Mouse (Mus musculus) frontal cortex, postnatal 14 days (tissue): ENCODE measurements around the gene 1700003F12Rik.

Source experiments
- DNase-seq, 2 experiments: peaks; one replicate each; pipeline ENCODE4 v3.0.0; 2022; ENCODE audit warnings: low spot score in 2 of 2

1700003F12Rik gene

DNA sequence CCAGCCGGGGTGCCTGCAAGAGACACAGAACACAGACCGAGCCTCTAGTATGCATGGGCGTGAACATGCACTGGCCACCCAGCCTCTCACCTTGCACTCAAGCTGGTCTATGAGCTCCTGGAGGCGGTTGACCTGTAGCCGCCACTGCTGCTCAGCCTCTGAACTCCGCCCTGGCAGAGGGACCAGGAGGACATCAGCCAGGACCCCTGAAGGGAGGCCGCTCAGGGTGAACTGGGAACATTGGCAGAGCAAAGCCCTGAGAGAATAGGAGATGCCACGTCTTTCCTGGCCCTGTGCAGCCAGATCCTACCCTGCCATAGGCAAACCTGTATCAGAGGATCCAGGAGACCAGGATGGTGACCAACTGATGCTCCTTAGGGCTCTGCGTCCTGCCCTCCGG is at the start of gene 1700003F12Rik:
TSS of gene 1700003F12Rik (plus strand) at position 375 of the 400 bp plus-strand sequence.
- no peak for DNase-seq

GRCm38 (mm10) chr2:154498571-154498970 is 48.3 kb upstream of the 1700003F12Rik start:
- DNase-seq: no peak

DNA sequence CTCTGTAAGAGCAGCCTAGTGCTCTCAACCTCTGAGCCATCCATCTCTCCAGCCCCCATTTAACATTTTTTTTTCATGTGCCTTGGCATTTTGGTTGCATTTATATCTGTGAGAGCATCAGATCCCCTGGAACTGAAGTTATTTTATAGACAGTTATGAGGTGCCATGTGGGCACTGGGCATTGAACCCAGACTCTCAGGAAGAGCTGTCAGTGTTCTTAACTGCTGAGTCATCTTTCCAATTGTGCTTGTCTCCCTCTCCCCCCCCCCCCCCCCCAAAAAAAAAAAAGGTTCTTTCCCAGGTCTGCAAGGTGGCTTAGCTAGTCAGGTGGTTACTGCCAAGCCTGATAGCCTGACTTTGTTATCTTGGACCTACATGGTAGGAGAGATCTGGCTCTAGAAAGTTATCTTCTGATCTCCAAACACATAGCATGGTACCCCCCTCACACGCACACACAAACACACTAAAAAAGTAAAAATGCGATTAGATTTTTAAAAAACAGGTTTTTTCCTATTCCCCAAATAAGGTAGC is 47.1 kb upstream of the 1700003F12Rik start:
- DNase-seq: no peak

- no peak for DNase-seq
These were observed 46.1 kb upstream of the 1700003F12Rik start for GRCm38 (mm10) chr2:154500758-154501157.

DNA sequence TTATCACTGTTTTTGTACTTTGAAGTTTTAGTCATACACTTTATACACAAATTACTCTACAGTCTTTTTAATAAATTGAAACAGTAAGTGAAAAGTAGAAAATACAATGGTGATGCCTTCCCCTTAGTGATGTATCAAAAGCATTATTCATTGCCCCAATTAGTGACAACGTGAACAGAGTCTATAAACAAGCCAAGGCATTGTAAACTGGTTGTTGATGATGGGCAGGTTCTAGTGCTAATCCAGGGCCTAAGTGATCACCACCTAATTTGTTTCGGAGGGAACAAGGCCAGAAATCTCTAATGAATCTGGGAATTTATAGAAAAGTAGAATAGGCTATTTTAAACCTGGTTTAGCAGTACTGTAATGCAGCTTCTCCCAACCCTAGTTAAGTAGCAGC is 39.8 kb upstream of the 1700003F12Rik start:
- no peak for DNase-seq

DNA sequence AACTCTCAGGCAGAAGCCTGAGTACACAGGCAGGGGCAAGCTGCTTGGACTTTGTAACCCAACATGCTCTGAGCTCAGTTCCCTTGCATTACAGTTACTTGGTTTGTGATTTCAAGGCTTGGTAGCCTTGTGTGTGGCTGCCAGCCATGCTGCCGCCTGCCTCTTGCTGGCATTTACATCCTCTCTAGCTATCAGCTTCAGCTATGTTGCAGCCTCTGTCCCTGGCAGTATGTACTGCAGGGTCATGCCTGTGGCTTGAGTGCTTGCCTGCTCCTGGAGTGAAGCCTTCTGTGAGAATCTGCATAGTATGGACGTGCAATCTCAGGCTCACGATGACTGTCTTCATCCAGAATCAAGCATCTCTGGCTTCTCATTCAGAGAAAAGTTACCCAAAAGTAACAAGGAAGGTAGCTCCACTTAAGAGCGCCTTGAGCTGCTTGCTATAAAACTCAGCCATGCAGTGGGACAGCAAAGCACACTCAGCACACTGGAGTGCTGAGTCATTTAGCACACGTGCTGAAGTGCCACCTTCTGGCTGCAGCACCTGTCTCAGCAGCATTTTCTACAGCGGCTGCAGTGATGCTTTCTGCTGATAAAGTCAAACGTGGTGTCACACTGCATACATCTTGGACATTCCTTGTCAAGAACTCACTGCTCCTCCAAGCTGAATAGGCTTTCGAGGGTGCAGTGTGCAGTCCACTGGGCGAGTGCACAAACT is 39.2 kb upstream of the 1700003F12Rik start:
- DNase-seq: no peak

- no peak for DNase-seq
These were observed 38.4 kb upstream of the 1700003F12Rik start for GRCm38 (mm10) chr2:154508450-154508849.

DNA sequence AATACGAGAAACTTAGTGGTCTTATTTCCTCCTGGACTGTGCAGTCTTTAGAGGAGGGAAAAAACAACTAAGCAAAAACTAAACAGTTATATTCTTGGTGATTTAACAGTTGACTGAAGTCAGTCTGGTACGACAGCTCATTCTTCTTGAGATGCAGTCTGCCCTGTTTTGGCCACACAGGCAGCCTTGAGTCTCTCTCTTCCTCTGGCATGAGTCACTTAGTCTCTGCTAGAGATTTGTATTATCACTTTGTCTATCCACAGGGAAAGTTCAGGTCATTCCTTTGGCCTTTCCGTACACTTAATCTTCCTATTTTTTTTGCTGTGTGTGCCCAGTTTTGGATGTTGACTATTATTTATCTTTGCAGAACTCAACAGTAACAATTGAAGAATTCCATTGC is 36.7 kb upstream of the 1700003F12Rik start:
- DNase-seq: no peak

DNA sequence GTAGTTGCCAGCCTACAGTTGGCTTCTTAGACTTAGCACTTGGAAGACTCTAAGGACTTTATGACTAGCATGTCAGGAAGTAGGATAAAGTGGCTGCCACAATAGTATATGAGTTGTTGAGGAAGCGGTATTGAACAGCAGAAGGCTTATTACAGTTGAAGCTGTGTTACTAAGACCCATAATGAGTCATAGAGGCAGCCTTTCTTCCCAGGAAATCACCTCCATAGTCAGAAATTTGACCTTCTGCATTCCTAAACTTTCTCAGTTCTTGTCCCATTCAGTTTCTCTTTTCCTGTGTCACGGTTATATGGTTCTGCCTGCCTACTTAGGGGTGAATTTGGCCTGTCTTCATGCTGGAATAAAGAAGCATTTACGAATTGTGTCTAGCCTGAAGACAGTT is 29.9 kb upstream of the 1700003F12Rik start:
- DNase-seq: no peak

- no peak for DNase-seq
These were observed 29.5 kb upstream of the 1700003F12Rik start for GRCm38 (mm10) chr2:154517424-154517823.

- no peak for DNase-seq
These were observed 25.4 kb upstream of the 1700003F12Rik start for GRCm38 (mm10) chr2:154521449-154521848.

- DNase-seq: no peak
These were observed 24.6 kb upstream of the 1700003F12Rik start for GRCm38 (mm10) chr2:154522334-154522733.

- DNase-seq: no peak
These were observed 21.6 kb upstream of the 1700003F12Rik start for GRCm38 (mm10) chr2:154525285-154525684.

GRCm38 (mm10) chr2:154526531-154526930 is 20.4 kb upstream of the 1700003F12Rik start:
- no peak for DNase-seq

GRCm38 (mm10) chr2:154532888-154533287 is 14.0 kb upstream of the 1700003F12Rik start:
- DNase-seq: no peak

- DNase-seq: no peak
These were observed 12.1 kb upstream of the 1700003F12Rik start for GRCm38 (mm10) chr2:154534704-154535270.

DNA sequence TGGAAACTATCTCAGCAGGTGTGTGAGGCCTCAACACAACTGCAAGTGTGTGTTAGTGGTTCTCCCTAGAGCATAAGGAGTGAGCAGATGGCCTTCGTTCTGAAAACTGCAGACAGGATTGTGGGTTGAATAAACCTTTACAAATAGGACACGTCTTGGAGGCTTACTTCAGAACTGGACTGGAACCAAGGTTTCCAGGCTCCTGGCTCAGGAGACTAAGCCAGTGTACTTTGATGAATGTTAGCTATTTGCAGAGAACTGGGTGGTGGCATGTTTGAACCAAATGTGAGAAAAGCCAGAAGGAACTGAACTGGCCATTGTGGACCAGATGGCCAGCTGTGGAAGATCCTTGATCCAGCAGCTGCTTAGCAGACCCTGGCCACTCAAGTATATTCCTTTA is 8.6 kb upstream of the 1700003F12Rik start:
- no peak for DNase-seq

- DNase-seq: no peak
These were observed 8.2 kb upstream of the 1700003F12Rik start for GRCm38 (mm10) chr2:154538710-154539109.

- DNase-seq: no peak
These were observed 7.2 kb upstream of the 1700003F12Rik start for GRCm38 (mm10) chr2:154539720-154540119.

GRCm38 (mm10) chr2:154541630-154542029 is 5.3 kb upstream of the 1700003F12Rik start:
- DNase-seq: no peak

- DNase-seq: peak in 1 of 2 experiments; percentile 74
These were observed 3.1 kb upstream of the 1700003F12Rik start for GRCm38 (mm10) chr2:154543567-154544347.

- no peak for DNase-seq
These were observed 1.8 kb downstream of the 1700003F12Rik start for GRCm38 (mm10) chr2:154548688-154549087.
